Mouse (Mus musculus) hindlimb bud, embryonic 11.5 days (tissue): ENCODE data around the gene Tex22.
A peak's percentile ranks its signal among the peaks of the same experiment; 100 is the strongest.

Source experiments
- DNase-seq: peaks from one replicate; pipeline ENCODE4 v3.0.0-alpha.2; 2012; ENCODE audit warnings: low read depth, low spot score; ENCODE audit errors: extremely low spot score

Tex22 gene

DNA sequence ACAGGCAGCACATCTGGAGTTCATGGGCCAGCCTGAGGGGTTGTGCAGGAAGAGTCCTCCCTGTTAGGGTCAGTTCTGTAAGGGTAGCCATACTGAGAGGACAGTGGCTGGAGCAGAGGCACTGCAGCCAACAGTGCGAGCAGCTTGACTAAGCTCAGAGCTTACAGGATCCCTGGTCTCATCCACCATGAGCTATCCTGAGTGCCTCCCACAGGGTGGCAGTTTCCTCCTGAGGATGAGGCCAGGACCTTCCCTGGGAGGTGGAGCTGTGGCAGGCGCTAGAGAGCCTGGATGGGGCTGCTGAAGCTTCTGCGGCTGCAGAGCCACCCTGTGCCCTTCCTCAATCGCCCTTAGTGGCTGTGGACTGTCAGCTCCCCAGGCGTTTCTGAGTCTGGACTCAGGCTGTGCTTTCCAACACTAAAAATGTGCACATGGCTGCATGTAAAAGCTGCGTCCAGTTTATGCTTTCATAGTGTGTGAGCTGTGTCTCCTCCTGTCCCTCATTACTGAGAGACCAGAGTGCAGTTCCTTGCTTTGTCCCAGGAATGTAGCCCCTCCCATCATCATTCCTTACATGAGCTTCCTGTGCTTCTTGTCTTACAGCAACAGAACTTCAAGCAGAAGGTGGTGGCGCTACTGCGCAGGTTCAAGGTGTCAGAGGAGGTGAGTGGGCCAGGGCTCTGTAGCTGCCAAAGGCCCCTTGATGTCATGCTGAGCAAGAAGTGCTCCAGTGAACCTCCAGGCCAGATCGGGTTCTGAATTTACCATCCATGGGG is 22.5 kb upstream of the Tex22 start:
- no peak for DNase-seq

DNA sequence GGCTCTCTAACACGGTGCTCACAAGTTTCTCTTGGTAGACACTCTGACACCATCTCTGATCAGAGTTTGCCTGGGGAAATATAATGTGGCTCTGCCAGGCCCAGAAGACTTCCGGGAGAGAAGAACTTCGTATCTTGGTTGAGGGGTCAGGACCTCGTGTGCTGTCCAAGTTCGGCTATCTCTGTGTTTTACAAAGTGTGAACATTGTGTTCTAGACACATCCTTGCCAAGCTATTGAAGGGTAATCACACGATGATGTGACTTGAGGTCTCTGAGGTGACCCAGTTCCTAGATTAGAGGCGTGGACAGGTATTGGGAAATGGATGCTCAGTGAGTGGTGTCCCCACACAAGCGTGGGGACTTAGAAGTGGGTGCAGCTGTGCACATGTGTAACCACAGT is 18.2 kb upstream of the Tex22 start:
- DNase-seq = no peak

DNA sequence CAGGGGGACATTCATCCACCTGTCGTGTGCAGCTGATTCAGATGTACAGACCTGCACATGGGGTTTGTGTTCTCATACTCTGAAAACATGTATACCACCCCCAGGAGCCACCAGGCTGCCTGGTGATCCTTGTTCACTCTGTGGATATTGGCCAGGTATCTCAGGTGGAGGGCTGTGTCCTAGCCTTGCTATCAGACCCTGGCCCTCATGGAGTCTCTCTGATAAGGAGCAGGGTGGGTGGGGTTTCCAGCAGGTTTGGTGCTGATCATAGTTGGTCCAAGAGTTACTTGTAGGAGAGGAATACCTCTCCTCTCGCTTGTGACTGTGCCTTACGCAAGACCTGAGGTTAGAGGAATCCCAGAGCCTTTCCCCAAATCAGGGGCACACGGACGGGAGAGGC is 14.1 kb upstream of the Tex22 start:
- no peak for DNase-seq

DNA sequence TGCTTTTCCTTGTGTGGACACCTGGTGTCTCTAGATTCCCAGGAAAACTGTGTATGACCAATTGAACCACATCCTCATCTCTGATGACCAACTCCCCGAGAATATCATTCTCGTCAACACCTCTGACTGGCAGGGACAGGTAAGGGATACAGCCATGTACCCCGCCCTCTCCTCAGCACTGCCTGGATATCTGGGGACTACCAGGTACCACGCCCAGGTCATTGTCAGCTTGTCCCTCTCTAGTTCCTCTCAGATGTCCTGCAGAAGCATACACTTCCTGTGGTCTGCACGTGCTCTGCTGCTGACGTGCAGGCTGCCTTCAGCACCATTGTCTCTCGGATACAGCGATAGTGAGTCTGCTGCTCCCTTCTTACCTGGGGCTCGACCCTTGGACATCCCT is 12.7 kb upstream of the Tex22 start:
- DNase-seq = no peak

DNA sequence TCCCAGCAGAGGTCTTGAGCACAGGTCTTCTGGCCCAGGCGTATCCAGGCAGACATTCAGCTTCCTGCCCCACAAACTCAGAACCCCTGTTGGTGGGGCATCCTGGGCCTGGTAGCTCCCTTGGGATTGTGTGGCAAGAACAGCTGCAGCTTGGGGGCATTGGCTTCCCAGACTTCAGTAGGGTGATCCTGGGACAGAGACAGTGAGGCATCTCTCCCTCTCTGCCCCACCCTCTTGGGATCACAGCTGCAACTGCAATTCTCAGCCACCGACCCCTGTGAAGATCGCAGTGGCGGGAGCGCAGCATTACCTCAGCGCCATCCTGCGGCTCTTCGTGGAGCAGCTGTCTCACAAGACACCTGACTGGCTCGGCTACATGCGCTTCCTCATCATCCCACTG is 12.1 kb upstream of the Tex22 start:
- DNase-seq = no peak

DNA sequence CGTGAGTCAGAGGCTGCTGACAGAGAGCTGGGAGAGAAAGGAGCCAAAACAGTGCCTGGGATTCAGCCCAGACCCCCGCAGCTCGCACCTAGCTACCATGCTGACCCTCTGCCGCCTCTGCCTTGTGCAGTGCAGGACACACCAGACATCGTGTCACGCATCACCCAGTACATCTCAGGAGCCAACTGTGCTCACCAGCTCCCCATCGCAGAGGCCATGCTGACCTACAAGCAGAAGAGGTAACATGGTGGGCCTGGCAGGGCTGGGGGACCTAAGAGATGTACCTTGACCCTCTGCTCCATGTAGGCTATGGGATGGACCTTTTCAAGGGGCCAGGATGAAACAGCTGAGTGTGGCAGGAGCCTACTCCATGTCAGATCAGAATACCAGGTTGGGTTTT is 10.6 kb upstream of the Tex22 start:
- no peak for DNase-seq

DNA sequence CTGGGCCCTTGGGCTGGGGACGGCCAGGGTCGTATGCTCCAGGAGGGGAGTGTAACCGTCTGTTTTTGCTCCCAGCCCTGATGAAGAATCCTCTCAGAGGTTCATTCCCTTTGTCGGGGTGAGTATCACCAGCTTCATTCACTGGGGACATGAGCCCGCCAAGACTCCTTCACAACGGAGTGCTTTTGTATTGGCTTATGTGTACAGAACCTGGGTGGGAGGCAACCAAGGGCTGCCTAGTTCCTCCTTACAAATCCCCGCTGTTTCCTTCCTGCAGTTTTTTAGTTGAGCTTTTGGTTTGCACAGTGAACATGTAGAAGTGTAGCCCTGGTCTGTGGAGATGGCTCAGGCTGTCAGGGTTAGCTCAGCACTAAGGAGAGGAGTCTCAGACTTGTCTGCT is 6.3 kb upstream of the Tex22 start:
- DNase-seq = no peak

DNA sequence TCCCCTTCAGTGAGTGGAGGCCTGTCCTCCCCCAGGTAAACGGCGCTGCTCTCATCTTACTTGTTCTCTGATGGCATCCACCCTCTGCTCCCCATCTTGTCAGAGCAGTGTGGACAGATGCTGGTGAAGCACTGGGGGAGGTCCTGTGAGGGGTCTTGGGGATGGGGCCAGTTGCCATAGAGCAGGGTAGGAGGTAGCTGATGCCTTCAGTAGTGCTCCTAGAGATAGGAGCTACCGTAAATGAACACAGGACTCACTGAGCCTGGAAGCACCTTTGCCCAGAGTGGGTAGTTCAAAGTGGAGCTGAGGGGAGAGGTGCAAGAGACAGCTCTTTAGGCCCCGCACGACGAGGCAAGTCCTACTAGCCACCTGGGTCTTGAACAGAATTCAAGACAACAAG is 4.9 kb upstream of the Tex22 start:
- no peak for DNase-seq

DNA sequence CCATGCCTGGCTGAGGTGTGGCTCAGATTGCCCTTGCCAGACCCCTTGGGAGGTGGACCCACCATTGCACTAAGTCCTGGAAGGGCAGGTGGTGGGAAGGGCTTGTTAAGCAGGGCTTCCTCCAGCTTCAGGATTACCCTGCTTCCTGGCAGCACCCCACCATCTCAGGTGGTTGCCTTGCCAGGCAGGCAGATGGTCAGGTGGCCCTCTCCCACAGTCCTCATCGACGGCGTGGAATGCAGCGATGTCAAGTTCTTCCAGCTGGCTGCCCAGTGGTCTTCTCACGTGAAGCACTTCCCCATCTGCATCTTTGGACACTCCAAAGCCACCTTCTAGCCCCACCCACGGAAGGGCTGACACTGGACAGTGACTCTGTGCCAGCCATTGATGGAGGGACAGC is 3.0 kb upstream of the Tex22 start:
- DNase-seq = no peak

DNA sequence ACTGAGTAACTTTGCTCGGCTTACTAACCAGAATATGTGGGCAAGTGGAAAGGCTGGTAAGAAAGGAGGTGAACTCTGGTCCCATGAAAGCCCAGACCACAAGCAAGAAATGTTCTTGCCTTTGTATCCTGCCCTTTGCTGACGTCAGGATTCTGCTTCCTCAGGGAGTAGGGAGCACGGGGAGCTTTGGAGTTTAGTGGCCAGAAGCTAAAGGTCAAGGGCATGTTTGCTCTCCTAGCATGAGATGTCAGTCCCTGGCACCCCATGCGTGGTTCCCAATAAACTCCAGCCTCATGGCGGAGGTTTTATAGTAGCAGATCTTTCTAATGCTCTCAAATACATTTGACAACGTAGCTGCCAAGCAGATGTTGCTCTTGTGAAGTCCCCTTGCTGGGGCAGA is 2.5 kb upstream of the Tex22 start:
- no peak for DNase-seq

DNA sequence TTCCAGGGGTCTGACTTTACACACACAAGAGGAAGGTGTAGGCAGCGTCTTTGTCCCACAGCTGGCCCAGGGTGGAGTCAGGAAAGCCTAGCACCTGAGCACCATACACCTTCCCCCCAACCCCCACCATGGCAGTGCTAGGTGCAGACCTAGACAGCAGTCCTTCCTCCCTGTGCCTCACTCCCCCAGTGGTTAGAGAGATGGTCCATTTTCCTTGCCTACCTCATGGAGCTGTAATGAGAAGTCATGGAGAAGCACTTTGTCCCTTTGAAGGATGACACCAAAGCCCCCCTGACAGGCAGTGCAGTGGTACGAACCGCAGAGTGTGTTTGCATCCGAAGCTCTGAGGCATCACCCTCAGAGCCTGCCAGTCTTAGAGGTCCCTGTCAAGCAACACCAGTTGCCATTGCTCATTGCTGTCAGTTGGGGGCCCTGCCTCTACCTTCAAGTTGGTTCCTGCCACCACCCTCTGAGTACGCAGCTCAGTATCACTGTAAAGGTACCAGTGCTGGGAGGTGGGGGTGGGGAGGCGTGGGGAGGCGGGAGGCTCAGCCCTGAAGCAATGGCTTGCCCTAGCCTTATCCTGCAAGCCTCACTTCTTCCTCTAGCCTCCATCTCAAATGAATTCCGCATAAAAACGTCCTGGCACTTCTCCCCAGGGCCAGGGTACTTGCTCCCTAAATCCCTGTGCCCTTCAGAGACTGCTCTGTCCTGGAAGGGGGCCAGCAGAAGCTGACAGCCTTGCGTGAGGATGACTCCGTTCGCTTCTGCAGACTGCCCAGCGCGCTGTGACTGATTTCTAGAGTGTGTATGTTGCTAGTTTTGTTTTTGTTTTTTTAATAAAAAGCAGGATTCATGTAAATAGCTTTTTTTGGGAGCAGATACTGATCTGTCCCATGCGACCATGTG is 628 bp upstream of the Tex22 start:
- no peak for DNase-seq

DNA sequence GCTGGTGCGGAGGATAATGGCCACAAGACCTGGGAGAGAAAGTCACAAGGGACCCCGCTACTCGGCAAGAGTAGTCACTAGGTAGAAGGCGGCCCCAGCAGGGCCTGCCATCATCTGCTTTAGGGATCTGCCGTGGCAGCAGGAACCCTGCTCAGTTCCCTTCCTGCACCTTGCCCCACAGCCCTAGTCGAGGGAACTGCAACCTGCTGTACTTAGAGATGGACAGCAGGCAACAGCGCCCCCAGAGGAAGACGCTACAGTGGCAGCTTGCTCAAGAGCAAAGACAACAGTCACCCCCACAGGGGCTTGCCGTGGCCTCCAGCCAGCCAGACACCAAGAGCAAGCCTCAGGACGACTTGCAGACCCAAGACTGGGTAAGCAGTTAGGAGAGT is 757 bp downstream of the Tex22 start:
- DNase-seq = peak; percentile 68

DNA sequence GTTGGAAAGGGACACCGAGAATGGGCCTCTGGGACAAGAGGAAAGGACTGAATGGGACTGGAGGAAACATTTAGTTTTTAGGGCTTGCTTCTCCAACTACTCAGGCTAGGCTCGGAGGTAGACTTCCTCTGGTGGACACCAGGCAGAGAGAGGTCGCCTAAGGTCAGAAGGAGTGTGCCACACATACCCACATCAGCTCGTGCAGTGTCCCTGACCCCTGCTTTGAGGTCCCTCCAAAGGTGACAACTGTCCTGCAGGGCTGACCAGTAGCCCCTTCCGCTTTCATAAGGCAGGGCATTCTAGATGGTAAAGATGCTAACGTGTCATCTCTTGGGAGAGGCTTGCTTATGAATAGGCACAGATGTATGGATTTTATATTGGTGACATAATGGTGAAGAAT is 1.2 kb downstream of the Tex22 start:
- DNase-seq = no peak

DNA sequence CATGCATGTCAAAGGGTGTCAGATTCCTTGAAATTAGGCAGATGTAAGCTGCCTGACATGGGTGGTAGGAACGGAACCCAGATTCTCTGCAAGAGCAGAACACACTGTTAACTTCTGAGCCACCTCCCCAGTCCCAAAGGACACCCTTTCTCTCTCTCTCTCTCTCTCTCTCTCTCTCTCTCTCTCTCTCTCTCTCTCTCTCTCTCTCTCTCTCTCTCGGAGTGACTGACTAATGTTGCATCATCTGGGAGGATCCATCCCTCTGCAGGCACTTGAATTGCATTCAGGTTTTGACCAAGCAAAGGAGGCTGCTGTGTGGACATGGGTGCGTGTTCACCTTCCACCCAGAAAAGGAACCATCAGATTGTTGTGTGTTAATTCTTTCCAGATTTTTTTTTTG is 13.0 kb downstream of the Tex22 start:
- DNase-seq = no peak

DNA sequence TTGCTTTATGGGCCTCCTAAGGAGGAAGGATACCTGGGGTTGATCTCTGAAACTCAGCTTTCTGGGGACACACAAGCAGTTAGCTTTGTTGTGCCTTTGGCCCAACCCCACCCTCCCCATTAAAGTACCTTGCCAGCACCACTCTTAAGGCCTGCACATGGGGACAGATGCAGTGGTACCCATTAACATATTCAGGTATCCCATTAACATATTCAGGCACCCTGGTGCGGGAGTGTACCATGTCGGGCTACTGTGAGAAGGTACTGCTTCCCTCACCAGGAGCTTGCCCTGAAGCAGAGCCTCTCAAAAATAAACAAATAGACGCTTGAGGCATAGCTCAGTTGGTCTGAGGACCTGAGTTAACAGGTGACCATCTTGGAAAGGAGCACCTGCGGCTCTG is 13.7 kb downstream of the Tex22 start:
- DNase-seq = no peak

DNA sequence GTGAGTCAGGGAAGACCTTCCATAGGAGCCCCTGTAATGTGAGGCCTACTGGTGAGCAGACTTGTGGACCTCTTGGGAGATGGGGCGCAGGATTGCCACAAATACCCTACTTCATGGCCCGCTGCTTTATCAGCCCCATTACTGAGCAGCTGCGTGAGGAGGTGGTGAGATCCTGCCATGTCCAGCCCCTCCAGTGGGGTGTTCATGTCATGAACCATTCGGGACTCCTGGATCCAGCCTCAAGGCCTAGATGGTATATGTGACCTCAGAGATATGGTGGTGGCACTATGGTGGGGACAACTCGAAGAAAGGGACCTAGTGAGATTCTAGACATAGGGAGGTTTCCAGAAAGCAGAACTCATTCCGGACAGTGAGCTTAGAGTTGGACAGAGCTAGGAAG is 14.8 kb downstream of the Tex22 start:
- no peak for DNase-seq

DNA sequence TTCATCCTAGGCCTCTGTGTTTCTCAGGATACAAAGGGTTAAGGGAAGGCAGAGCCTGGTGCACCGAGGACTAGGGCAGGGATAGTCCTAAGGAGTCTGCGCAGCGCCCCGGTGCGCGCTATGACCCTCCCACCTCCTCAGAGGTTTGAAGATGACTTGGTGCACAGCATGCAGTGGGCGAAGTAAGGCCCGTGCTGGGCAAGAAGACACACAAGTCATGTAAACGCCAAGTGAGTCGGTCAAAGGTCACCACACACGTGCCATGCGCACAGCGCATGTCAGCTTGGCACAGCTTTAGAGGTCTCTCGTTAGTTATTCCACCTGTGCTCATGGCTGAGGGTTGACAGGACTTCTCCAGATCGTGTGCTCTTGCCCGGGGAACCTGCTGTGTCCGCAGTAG is 15.8 kb downstream of the Tex22 start:
- DNase-seq = no peak

DNA sequence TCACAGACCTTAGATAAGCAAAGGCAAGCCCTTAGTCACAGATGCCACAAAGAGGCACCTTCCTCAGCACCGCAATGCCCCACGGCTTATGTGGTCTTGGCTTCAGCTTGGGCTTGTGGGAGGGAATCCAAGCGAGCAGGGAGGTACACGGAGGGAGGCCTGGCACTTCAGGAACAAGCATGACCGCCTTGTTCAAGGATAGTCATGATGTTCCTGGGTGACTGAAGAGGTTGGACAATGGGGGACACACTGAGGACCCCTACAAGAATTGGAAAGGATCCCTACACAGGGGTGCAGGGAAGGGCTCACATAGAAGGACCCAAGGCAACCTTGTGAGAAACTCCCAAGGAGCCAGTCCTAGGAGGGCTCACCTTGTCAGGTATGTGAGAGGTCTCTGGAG is 22.7 kb downstream of the Tex22 start:
- no peak for DNase-seq

DNA sequence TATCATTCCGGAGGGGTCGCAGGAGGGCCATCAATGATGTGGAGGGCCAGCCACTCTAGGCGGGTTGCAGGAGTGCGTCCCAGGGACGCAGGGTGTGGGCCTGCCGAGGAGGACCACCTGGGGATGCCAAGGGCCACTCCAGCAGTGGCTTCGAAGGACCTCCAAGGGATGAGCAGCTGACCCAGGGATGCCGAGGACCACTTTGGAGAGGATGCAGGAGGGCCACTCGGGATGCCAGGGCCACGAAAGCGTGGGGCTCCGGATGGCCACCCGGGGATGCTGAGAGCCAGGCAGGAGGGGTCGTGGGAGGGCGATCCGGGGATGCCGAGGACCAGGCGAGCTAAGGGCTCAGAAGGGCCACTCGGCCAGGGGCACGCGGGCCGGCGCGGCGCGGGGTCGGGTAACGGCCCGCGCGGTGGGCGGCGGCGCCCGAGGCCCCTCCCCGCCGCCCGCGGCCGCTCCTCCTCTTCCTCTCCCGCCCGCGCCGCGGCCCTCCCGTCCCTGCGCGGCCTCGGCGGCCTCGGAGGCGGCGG is 23.5 kb downstream of the Tex22 start, which contains the start of gene Mta1:
TSS of gene Mta1 (plus strand) at position 530 of the 533 bp plus-strand sequence.
- no peak for DNase-seq

DNA sequence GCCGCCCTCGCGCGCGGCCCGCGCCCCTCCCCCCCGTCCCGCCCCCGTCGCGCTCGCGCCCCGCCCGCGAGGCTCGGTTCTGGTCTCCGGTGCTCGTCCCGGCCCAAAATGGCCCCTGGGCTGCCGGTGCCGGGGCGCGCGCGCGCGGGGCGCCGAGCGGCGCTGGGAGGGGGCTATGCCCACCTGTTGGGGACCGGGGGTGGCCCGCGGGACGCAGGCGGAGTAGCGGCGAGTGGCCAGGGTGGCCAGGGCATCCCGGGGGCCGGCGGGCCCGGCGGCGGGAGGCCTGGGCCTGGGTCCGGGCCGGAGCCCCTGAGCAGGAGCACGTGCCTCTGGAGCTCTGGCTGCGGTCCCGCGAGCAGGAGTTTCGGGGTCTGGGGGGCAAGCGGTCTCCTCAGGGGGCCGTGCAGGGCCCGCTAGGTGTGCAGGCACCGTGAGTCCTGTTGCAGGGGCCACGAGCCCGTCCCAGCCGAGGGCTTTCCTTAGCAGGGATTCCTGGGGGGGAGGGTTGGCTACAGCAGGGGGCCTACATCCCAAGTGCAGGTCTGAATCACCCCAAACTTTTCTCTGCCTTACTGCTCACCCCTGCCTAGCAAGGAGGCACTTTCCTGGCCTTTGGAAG is 24.3 kb downstream of the Tex22 start:
- no peak for DNase-seq

DNA sequence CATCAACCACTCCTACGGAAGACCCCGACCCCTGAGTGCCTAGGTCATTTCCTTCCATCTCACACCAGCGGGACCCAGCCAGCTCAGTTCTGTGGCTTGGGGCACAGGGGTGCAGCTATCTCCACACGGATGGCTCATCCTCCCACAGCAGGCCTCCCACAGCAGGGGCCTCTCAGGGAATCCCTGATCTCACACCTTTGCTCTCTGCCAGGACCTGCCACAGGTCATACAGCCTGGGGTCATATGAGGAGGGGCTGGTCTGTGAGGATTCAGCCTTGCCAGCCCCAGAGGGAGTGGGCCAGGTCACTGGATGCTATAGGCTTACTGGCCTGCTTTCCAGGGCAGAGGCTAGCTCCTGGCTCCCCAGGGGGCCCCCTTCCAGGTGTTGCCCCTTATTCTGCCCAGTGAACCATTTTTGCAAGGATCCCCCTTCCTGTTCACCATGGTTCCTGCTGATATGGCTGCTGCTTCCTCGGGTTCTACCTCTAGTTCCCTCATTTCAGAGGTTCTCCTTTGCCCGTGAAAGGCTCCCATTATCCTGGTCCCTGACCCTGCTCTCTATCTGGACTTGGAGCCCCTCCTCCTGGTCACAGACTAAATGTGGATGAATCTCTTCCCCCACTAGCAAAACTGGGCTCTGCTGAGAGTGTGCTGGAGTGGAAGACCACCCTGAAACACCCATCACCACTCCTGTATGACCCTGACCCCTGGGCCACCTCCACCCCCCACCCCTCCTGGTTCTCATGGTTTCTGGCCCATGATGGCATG is 25.4 kb downstream of the Tex22 start:
- no peak for DNase-seq
